Mouse (Mus musculus) telencephalon, adult 2 months (tissue): ENCODE data around the gene S100a16.
A peak's percentile ranks its signal among the peaks of the same experiment; 100 is the strongest.

Experiments used
- DNase-seq: peaks from one replicate; pipeline ENCODE4 v3.0.0-alpha.2; 2011; ENCODE audit warnings: low read depth, low spot score

Gene S100a16

GRCm38 (mm10) chr3:90586016-90586643, 49.1 kb downstream of the S100a16 start:
- no peak for DNase-seq

- DNase-seq: no peak
These were observed 49.9 kb downstream of the S100a16 start for GRCm38 (mm10) chr3:90586906-90587305.

- peak; percentile 87 for DNase-seq
These were observed 50.5 kb downstream of the S100a16 start for GRCm38 (mm10) chr3:90587361-90588101.

- DNase-seq: no peak
These were observed 52.3 kb downstream of the S100a16 start for GRCm38 (mm10) chr3:90589390-90589789.

GRCm38 (mm10) chr3:90589947-90590346, 52.9 kb downstream of the S100a16 start, which contains the start of gene S100a2:
S100a2 (plus strand) TSS chr3:90590247.
- DNase-seq: no peak
